Mouse (Mus musculus) heart, postnatal 0 days (tissue): ENCODE data around the gene Ap1s3.

Source experiments
- CTCF ChIP-seq: IDR thresholded peaks from 2 replicates; pipeline ENCODE4 v1.5.1; 2016; ENCODE audit warnings: antibody characterized with exemption, control low read depth, low read depth
- EP300 ChIP-seq: IDR thresholded peaks from 2 replicates; pipeline ENCODE4 v1.6.1; 2016; ENCODE audit warnings: antibody characterized with exemption, low read depth

- TF ChIP-seq CTCF (no peak), EP300 (no peak)
These were observed 9.0 kb upstream of the Ap1s3 start for GRCm38 (mm10) chr1:79680777-79681176.
